Mouse (Mus musculus) erythroblast, embryonic 14.5 days (primary cell): ENCODE measurements at regions not wholly inside any gene's neighbourhood (a gene's known extent, or its start where the extent isn't known, plus 50 kb on each side); places are given as distances from the start of the nearest gene placed in this dataset.

Experiments
- GATA1 ChIP-seq: IDR thresholded peaks from 2 replicates; pipeline ENCODE4 v1.6.1; 2012; ENCODE audit warnings: low read length, inconsistent platforms, mixed read lengths
- TAL1 ChIP-seq: IDR thresholded peaks from 3 replicates; pipeline ENCODE4 v1.6.1; 2012; ENCODE audit warnings: low read length, inconsistent platforms, mixed read lengths

- TF ChIP-seq TAL1 (no peak), GATA1 (no peak)
Observed at GRCm38 (mm10) chr4:9131610-9132009, 892.8 kb upstream of the Car8 start.
